Mouse (Mus musculus) G1E (cell line): Measurements from ENCODE around the gene Fam71e1.

Experiments used
- CTCF ChIP-seq: IDR thresholded peaks from 2 replicates; pipeline ENCODE4 v1.5.1; 2012; ENCODE audit warnings: low read depth, low read length, inconsistent platforms, mixed read lengths
- GATA1 ChIP-seq: IDR thresholded peaks from 2 replicates; pipeline ENCODE4 v1.6.1; 2012; ENCODE audit warnings: borderline replicate concordance, low read length, inconsistent platforms, mixed read lengths
- POLR2AphosphoS5 ChIP-seq: IDR thresholded peaks from 2 replicates; pipeline ENCODE4 v1.6.1; 2012; ENCODE audit warnings: low read depth, low read length, inconsistent platforms; ENCODE audit not compliant: insufficient replicate concordance
- TAL1 ChIP-seq: conservative IDR thresholded peaks from 2 replicates; pipeline ENCODE4 v1.6.1; 2012; ENCODE audit warnings: low read depth, low read length, inconsistent platforms, mixed read lengths

DNA sequence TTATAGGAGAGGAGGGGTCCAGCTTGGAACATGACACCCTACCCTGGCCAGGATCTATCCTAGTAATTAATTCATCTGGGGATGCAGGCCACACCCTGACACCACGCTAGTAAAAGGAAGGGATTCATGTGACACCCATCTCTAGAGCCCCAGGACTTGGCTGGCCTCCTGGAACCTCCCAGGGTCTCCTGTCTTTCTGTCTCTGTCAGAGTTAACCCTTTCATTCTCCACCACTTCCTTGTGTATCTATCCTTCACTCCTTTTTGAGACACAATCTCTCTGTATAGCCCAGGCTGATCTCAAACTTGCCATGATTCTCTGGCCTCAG lies 23.9 kb upstream of the Fam71e1 start:
- TF ChIP-seq TAL1 (no peak), CTCF (no peak), GATA1 (no peak), POLR2AphosphoS5 (no peak)
